Mouse (Mus musculus): ENCODE measurements around the gene Acp4. TPM values are rescaled to one million over a fixed set of nuclear protein-coding genes. Genes with fewer than 3 reads are reported as not detected.
A peak's percentile ranks its signal among the peaks of the same experiment; 100 is the strongest.
"Not testable (repeated sequence)": the region's sequence is repeated elsewhere in the genome, so short reads cannot be mapped to it uniquely, and the experiment has no call there.

Gene Acp4
- total and polyA plus RNA-seq, 3 experiments: not detected

DNA sequence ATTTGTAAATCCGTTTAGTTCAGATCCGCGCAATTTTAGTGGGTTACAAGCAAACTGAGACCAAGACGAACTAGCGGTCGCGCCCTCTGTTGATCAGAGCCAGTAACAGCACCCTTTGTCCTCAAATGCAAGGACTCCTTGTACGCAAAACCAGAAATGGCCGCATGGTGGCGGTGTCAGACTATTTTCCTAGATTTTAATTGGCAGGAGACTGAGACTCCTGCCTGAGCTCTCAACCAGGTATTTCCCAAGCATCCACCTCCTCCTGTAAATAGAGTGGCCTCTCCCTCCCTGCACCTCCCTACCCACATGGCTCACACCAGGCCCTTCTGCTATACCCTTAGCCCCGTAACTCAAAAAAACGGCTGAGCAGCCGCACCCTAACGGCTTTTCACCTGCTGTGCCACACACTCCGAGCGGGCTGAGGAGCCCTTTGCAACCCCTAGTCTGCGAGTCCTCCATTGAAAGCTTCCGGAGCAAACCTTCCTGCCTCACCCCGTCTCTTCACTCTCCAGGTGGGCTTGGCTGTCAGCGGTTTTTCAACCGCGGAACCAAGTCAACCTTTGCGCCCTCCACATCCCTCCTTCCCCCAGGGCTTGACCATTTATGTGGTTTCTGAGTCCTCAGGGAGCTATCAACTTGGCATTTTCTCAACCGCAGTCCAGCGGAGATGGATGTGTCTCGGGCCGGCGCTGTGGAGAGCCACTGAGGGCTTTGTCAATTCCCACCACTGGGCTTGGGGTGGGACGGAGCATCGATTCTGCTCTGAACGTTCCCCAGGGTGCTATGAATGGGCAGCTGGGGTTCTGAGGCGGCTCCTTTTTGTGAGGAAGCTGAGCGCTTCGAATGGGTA lies 5.8 kb upstream of the Acp4 start:
- DNase-seq: peak; percentile 89

DNA sequence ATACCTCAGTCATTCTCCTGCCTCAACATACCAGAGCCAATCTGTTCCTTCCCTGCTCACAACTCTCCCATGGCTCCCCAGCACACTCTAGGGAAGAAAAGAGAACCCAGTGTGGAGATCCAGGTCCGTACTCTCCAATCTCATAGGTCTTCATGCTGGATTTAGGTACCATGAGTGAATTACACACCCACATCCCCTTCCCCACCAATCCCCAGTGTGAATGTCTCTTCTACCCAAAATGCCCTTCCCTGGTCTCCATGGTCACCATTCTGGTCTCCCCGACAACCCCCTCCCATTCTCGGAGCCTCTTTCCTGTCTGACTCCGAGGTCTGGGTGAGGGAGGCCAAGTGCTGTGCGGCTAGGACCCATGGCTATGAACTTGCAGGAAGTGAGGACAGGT lies 4.0 kb upstream of the Acp4 start, which contains the start of gene Gm15517:
Gene Gm15517 (plus strand): TSS at position 301 of the 400 bp plus-strand sequence.
- DNase-seq: no peak

DNA sequence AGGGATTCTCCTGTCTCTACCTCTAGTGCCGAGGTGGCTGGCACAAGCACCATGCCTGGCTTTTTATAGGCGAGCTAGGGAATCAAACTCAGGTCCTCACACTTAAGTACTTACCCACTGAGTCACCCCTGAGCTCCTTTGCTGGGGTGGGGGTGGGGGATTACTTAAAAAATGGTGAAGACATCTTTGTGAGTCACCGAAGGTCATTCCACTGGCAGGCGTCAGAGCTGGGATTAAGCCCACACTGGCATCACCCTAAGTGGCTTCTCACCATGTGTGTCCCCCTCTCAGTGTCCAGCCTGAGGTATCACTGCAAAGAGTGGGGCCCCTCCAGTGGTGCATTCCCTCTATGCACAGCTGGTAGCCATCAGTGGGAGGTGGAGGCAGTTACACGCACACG lies 3.2 kb upstream of the Acp4 start:
- DNase-seq: peak; percentile 50

DNA sequence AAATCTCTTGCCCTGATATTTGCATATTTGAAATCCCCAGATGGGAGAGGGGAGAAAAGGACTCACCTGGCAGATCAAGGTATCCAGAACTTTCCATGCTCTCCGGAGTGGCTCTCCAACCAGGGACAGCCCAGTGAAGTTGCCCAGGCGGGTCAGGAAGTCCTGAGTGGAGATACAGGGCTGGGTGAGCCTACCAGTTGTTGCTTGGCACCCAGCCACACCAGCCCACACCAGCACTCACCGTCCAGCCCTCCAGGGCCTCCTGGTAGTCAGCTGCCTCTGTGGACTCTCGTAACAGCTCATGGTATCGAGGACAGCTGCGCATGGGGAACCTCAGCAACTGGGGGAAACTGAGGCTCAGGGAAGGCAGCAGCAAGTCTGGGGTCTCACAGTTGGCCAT lies 2.2 kb downstream of the Acp4 start:
- DNase-seq: no peak

DNA sequence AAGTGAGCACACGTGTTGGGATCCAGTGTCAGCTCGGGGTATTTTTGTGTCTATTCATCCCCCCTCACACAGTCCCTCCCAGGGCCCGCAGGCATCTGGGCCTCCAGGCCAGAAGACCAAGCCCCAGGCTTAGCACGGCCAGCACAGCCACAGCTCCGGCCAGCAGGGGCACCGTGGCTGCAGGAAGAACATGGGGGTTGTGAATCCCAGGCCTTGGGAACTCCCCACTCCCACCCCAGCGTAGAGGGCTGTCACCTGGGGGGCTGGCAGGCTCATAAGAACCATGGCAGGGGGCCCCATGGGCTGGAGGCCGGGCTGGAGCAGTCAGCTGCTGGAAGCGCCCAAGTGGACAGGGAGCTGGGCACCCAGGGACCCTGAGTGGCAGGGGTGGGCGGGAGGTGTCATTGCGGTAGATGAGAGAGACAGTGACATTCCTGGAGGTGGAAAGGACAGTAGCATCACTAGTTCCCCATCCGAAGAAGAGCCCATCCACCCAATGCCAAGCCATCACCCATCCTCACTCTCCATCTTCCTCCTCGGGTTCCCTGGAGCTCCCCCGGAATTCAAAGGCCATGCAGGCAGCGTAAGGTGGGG lies 4.1 kb downstream of the Acp4 start:
- no peak for DNase-seq

DNA sequence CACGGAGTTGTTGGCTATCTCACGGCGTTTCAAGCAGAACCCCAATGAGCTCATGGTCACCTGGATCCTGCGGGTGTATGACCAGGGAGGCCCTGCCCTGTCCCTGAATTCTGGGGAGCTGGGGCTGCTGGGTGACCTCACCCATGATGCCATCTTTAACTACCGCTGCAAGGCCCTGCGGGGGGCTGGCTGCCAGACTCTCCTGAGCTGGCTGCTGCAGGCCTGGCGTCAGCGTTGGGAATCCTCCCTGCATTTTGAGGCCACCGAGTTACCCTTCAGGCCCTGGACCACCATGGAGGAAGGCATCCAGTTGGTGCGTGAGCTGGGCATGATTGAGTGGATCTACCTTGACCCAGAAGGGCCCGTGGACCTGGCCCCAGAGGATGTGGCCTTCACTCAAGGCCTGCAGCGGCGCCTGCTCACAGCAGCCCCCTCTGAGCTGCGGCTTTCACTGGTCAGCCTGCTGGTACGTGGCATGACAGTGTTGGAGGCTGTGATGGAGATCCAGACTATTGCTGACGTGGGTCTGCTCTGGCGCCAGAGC lies 6.4 kb downstream of the Acp4 start:
- DNase-seq: peak; percentile 88

DNA sequence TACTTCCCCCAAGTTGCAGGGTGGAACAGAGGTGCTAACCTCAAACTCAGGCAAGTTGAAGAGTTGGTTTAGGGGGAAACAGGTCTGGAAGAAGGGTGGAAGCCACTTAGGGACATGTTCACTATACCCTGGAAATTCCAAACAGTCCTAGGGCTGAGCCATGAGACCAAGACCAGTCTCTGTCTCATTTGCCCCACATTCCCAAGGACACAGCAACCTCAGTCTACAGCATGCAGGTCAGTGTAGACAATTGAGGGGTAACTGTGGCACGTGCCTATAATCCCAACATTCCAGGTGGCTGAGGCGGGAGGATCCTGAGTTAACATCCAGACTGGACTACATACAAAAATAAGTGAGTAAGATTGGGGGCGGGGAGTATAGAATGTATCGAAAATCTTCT lies 7.9 kb downstream of the Acp4 start:
- DNase-seq: no peak

DNA sequence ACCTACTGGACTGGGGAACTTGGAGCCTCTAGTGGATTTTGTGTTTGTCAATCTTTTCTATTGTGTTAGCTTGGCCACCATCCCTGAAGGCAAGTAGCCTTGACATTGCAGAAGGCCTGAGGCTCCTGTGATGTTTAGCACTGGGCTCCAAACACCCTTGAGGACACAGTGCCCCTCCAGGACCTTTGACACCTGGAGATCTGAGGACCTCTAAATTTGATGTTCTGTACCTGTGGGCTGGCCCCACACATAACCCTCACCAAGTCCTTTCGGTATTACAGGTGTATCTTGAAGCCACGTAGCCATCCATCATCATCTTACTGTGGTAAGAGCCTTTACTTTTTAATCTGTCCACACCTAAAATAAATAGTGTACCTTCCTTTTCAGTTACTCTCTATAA lies 9.2 kb downstream of the Acp4 start:
- no peak for DNase-seq

DNA sequence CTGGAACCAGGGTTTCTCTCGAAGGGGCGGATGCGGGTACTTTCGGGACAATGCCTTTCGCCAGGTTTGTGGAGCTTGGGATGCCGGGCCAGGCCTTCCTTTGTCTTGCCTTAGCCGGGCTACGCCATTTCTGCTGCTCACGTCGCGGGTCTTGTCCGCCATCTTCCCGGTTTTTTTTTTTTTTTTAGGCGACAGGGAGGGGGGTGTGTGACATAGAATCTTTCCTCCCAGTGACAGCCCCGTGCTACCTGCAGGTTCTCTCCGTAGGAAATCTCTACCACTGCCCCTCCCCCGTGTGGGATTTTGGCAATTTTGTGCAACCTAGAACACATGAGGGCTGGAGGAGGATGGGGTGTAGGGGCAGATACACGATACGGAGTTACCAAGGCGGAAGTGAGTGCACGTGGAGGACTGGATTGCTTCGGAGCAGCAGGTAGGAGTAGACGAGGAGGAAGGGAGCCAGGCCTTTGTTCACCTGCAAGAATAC lies 10.2 kb downstream of the Acp4 start:
- DNase-seq: peak; percentile 66

DNA sequence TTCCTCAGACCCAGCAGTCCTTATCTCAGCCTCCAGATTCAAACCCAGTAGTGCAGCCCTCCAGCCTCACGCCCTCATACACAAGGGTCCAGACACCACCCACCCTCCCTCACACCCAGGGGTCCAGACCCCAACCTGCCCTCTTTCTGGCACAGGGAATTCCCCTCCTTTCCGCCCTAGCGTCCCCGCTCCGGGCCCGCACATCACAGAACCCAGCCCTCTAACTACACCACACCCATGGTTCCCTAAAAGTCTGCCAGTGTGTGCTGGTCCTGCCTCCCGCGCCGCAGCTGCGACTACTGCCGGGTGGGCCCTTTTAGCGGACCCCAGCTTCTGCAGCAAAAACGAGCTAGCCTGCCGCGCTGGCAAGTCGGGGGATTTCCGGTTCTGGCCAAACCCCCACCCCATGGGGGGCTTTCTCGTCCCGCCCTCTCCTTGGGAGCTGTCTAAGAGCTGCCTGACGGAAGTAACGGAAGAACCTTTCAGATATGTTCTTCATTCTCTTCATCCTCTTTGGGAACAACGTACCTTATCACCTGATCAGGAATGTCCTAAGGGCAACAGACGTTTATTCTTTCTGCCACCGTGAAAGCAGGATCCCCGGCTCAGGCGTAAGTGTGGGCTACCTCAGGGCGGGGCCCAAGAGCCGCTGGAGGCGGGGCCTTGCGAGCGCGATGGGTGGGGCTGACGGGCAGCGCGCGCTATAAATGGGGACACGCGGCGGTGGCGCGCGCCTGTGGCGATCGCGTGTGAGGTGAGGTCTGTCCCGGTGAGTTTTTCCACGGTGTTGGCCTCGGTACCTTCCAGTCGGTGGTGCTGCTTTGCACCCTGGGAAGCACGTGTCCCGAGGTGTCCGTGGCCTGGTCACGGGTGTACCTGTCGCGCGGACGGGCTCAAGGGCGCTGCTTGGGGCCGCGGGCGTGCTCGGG lies 10.9 kb downstream of the Acp4 start, which contains the start of the genes 1700028J19Rik and 2410002F23Rik:
Gene 1700028J19Rik (minus strand): TSS at position 641 of the 929 bp plus-strand sequence.
Gene 2410002F23Rik (plus strand): TSS at position 668 of the 929 bp plus-strand sequence.
- peak; percentile 91 for DNase-seq

DNA sequence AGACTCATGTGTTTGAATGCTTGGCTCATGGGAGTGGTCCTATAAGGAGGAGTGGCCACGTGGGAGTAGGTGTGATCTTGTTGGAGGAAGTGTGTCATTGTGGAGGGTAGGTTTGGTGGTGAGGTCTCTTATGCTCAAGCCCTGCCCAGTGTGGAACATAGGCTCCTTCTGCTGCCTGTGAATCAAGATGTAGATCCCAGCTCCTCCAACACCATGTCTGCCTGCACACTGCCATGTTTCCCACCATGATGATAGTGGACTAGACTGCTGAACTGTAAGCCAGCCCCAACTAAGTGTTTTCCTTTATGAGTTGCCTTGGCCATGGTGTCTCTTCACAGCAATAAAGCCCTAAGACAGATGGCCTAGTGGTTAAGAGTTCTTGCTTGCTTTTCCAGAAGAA lies 13.1 kb downstream of the Acp4 start:
- no peak for DNase-seq

DNA sequence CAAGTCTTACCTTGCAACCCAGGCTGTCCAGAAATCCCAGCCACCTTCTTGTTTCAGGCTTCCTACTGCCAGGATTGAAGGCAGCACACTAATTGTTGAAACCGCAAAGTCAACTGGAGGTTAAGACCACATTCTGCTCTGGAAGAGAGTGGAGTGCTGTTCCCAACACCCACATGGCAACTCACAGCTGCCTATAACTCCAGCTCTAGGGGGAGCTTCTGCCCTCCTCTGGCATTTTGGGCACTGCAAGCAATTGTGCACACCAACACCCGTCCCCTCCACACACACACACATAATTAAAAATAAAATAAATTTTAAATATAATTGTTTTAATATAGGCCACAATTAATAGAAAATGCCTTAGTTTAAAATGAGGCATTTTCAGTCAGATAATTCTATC lies 16.0 kb downstream of the Acp4 start:
- DNase-seq: no peak

DNA sequence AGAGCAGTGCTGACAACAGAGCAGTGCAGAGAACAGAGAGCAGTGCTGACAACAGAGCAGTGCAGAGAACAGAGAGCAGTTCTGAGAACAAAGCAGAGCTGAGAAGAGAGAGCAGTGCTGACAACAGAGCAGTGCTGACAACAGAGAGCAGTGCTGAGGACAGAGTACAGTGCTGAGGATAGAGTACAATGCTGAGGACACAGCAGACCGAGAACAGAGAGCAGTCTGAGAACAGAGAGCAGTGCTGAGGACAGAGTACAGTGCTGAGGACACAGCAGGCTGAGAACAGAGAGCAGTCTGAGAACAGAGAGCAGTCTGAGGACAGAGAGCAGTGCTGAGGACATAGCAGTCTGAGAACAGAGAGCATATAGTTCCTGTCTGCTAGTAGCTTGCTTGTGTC lies 16.5 kb downstream of the Acp4 start:
- no peak for DNase-seq

DNA sequence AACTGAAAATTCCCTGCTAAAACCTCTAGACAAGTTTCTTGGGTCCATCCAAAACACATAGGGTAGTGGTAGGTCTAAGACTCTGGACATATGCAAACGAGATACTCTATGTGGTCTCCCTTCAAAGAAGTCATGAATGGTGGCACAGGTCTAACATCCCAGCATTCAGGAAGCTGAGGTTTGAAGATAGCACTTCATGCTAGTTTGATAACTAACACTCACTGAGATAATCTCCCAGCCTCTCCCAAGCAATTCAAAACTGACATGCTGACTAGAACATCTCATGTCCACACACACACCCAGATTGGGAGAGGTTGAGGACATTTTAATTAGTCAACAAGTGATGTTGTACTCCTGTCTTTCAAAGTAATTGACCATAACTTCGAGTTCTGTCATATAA lies 17.3 kb downstream of the Acp4 start:
- DNase-seq: no peak

DNA sequence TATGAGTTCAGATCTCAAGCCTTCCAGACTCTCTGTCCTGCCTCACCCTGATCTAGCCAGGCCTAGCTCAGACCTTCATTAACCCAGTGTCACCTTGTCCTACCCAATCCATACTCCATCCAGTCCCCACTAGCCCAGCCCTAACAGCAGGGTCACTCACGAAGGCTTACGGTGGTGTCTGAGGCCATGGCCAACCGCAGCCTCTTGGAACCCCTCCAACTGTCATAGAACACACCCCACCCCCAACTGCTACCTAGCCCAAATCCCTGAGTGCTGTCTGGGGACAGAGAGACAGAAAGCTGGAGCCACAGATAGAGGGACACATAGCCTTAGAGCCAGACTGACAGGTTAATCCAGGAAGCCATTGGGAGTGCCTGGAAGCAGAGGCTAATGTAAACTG lies 21.3 kb downstream of the Acp4 start, which contains the start of gene Gm36864:
Gene Gm36864 (plus strand): TSS at position 269 of the 400 bp plus-strand sequence.
- no peak for DNase-seq

DNA sequence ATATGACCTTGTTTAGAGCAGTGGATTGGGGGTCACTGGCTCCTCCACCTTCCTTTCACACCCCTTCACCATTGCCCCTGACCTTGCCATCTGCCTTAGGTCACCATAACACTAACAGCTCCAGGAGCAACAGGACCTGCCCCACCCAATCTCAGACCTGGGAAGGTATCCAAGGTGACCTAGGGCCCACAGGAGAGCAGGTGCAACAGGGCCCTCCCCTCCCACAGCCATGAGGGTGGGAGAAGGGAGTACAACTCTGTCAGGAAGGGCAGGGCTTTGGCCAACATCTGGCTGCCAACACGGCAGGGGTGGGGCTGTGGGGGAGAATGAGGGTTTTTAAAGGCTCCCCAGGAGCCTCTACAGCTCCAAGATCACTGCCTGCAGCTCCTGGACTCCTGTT lies 32.1 kb downstream of the Acp4 start, which contains the start of gene Klk1:
Gene Klk1 (plus strand): TSS at position 285 of the 400 bp plus-strand sequence.
- DNase-seq: no peak

DNA sequence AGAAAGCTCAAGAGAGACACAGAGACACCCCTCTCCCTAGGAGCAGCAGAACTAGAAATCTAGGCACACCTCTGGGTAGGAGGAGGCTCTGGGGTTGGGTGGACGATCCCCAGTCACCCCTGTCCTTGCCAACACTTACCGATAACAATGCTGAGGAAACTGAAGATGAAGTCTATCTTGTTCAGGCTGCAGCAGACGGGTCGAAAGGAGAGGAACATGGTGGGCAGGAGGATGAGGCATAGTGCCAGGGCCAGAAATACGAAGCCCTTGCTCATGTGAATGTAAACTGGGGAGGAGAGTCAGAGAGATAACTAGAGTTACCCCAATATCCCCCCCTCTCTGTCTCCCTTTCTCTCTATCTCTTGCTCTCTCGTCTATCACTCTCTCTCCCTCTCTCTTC lies 34.8 kb downstream of the Acp4 start:
- DNase-seq: not testable (repeated sequence)

DNA sequence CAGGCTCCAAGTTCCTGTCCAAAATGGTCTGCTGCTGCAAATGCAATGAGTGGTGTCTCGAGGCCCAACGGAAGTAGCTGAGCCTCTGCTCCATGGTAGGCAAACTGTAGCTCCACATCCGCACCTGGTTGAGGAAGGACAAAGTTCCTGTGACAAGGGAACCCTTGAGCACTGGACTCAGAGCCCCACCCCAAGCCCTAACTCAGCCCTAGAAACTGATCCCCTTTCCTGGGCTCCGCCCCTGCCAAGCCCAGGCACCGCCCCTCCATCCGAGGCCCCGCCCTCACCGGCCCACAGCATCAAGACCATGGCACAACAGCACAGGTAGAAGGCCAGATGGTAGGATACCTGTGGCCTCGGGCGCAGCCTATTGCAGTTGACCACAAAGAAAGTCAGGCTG lies 35.6 kb downstream of the Acp4 start:
- not testable (repeated sequence) for DNase-seq

DNA sequence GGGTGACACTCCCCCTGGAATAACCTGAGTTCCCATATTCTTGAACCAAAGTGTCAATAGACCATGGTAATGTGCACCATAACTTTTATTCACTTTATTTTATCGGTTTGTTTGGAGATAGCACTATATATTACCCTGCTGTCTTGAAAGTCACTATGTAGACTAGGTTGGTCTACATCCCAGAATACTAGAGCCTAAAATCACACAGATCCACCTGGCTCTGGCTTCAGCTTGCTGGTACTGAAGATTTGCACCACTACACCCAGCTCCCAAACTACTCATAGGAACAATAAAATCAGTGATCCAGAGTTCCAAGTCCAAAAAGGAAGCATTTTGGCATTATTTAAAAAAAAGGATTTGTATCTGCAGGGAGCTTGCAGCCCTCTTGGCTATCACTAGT lies 41.5 kb downstream of the Acp4 start, which contains the start of gene Klk1b5:
Gene Klk1b5 (plus strand): TSS at position 301 of the 400 bp plus-strand sequence.
- no peak for DNase-seq

DNA sequence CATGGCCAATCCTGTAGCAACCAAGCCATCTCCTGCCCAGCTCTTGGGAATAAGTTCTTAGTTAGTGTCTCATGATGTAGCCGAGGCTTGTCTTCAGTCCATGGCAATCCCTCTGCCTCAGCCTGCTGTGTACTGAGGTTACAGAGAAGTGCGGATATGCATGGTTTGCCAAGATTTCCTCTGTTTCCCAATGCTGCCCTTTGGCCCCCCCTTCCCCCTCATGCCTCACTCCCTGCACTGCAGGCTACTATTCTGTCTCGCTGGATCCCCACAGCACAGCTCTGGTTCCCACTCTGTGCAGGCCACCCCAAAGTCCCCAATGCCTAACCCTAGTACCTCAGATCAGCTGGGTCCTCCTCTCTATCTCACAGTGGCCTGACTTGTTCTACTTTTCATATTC lies 48.9 kb downstream of the Acp4 start:
- DNase-seq: no peak

DNA sequence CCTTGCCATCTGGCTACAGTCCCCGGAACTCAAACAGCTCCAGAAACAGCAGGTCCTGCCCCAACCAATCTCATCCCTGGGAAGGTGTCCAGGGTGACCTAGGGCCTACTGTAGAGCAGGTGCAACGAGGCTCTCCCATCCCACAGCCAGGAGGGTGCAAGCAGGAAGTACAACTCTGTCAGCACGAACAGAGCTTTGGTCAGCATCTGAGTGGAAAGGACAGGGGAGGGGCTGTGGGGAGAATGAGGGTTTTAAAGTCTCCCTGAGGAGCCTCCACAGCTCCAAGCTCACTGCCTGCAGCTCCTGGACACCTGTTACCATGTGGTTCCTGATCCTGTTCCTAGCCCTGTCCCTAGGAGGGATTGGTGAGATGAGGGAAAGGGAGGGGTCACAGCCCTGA lies 50.0 kb downstream of the Acp4 start, which contains the start of gene Klk1b4:
Gene Klk1b4 (plus strand): TSS at position 301 of the 400 bp plus-strand sequence.
- not testable (repeated sequence) for DNase-seq

Data from adrenal gland, adult 2 months (tissue).